Mouse (Mus musculus): ENCODE measurements at regions not wholly inside any gene's neighbourhood (a gene's known extent, or its start where the extent isn't known, plus 50 kb on each side); places are given as distances from the start of the nearest gene placed in this dataset.

GRCm38 (mm10) chr16:53073856-53074568 is 620.1 kb upstream of the Alcam start:
- ATAC-seq (ENCODE audit: insufficient number of reproducible peaks, low FRiP score, low TSS enrichment, low read depth), result no peak
- no peak overlapping the region for H3K4me3 ChIP-seq (ENCODE audit: low read depth, low read length)
- H3K27ac ChIP-seq (replicated peaks; ENCODE audit: low read depth, low read length), result no peak overlapping the region
- no peak overlapping the region for H3K4me2 ChIP-seq (ENCODE audit: low read depth, severe bottlenecking)
- DNase-seq (ENCODE audit: low spot score), result no peak
- H3K27me3 ChIP-seq (ENCODE audit: control insufficient read depth, insufficient read depth, low read length), result no peaks in the 10 kb centered on the region
- H3K9me3 ChIP-seq (ENCODE audit: control insufficient read depth, low read length), result no peaks in the 10 kb centered on the region
- 74% methylated on average over 6 of the region's 6 CpGs for WGBS
- H3K9ac ChIP-seq (ENCODE audit: low read length), result no peak overlapping the region
- H3K36me3 ChIP-seq (ENCODE audit: control insufficient read depth, insufficient read depth, low read length), result no peaks in the 10 kb centered on the region
- H3K4me1 ChIP-seq (ENCODE audit: control insufficient read depth, insufficient read depth, low read length), result no peaks in the 10 kb centered on the region

DNA sequence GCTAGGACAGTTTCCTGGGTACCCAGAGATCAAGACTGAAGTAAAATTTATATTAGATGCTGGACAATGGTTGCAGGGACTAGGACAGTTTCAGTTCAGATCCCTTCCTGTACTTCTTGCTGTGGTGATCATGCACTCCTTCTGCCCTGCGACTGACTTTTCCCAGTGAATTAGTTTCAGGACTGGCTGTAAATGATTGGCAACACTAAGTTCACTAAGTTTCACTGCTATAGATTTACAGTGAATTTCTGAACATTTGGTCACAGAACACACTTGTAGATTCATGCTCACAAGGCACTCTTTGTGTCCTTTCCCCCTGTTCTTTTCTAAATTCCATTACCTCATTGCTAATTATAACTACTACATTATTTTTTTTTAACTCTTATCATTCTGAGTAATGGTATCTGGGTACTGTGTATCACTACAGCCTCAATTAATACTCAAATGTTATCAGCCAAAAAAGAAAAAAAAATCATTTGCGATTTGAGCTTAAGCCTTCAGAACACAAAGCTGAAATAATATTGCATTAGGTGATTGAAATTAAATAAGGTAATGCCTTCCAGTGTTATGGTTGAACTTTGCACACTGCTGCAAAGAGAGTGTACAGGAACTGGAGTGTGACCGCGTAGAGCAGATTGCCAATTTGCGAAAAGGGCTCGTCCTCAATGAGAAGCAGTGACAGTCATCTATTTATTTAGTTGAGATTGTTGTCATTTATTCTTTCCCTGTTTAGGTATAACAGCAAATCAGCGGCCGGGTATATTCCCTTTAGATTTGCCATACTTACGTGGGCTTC is 618.2 kb upstream of the Alcam start:
- Histone ChIP-seq H3K9ac (ENCODE audit: low read length) (no peak overlapping the region), H3K27ac (replicated peaks; ENCODE audit: low read depth, low read length) (no peak overlapping the region), H3K36me3 (ENCODE audit: control insufficient read depth, insufficient read depth, low read length) (no peaks in the 10 kb centered on the region), H3K9me3 (ENCODE audit: control insufficient read depth, low read length) (no peaks in the 10 kb centered on the region), H3K27me3 (ENCODE audit: control insufficient read depth, insufficient read depth, low read length) (no peaks in the 10 kb centered on the region), H3K4me2 (ENCODE audit: low read depth, severe bottlenecking) (no peak overlapping the region), H3K4me1 (ENCODE audit: control insufficient read depth, insufficient read depth, low read length) (no peaks in the 10 kb centered on the region), H3K4me3 (ENCODE audit: low read depth, low read length) (no peak overlapping the region)
- DNase-seq (ENCODE audit: low spot score) (no peak), ATAC-seq (ENCODE audit: insufficient number of reproducible peaks, low FRiP score, low TSS enrichment, low read depth) (no peak)
- whole genome bisulfite sequencing, result 93% methylated on average over 9 of the region's 9 CpGs

DNA sequence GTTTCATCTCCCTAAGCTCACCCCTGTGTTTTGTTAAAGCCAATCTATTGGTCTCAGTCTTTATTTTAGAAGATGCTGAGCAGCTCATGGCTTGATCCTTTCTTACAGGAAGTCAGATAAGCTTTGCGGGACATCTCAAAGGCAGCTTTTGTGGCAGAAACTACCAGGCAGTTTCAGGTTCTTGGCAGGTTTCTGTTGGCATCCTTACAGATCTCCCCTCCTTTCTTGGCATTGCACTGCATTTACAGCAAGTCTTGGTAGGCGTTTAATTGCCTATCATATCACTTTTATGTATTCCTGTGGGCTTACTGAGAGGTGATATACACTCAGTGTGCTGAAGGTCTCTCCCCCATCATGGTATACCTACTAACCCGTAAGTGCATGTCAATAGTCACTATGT is 610.3 kb upstream of the Alcam start:
- 90% methylated on average over 3 of the region's 3 CpGs for WGBS
- no peak overlapping the region for H3K4me2 ChIP-seq (ENCODE audit: low read depth, severe bottlenecking)
- no peaks in the 10 kb centered on the region for H3K36me3 ChIP-seq (ENCODE audit: control insufficient read depth, insufficient read depth, low read length)
- DNase-seq (ENCODE audit: low spot score) (no peak), ATAC-seq (ENCODE audit: insufficient number of reproducible peaks, low FRiP score, low TSS enrichment, low read depth) (no peak)
- no peaks in the 10 kb centered on the region for H3K4me1 ChIP-seq (ENCODE audit: control insufficient read depth, insufficient read depth, low read length)
- no peak overlapping the region for H3K4me3 ChIP-seq (ENCODE audit: low read depth, low read length)
- no peak overlapping the region for H3K9ac ChIP-seq (ENCODE audit: low read length)
- H3K27me3 ChIP-seq (ENCODE audit: control insufficient read depth, insufficient read depth, low read length), result no peaks in the 10 kb centered on the region
- no peaks in the 10 kb centered on the region for H3K9me3 ChIP-seq (ENCODE audit: control insufficient read depth, low read length)
- H3K27ac ChIP-seq (replicated peaks; ENCODE audit: low read depth, low read length), result no peak overlapping the region

- Histone ChIP-seq H3K4me2 (ENCODE audit: low read depth, severe bottlenecking) (no peak overlapping the region), H3K4me3 (ENCODE audit: low read depth, low read length) (no peak overlapping the region), H3K4me1 (ENCODE audit: control insufficient read depth, insufficient read depth, low read length) (no peaks in the 10 kb centered on the region), H3K27me3 (ENCODE audit: control insufficient read depth, insufficient read depth, low read length) (no peaks in the 10 kb centered on the region), H3K36me3 (ENCODE audit: control insufficient read depth, insufficient read depth, low read length) (no peaks in the 10 kb centered on the region), H3K9ac (ENCODE audit: low read length) (no peak overlapping the region), H3K9me3 (ENCODE audit: control insufficient read depth, low read length) (no peaks in the 10 kb centered on the region), H3K27ac (replicated peaks; ENCODE audit: low read depth, low read length) (no peak overlapping the region)
- DNase-seq (ENCODE audit: low spot score) (no peak), ATAC-seq (ENCODE audit: insufficient number of reproducible peaks, low FRiP score, low TSS enrichment, low read depth) (no peak)
- WGBS, result 80% methylated on average over 5 of the region's 5 CpGs
These were observed 609.2 kb upstream of the Alcam start for GRCm38 (mm10) chr16:53063061-53063460.

DNA sequence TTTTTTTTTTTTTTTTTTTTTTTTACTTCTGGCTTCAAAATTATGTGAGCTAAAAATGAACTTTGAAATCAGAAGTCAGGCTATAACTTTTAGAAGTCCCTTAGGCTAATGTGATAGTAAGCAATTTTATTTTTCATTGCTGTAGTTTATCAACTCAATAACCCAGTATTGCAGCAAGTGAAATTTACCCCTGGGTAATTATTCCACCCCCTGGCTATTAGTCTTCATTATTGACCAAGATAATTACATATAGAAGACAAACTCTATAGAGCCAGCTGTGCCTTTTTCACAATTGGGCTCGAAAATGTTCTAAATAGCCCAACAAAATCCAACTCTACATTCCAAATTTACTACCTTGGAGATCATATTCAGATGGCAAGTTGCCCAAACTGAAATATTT is 572.2 kb upstream of the Alcam start:
- Histone ChIP-seq H3K4me2 (ENCODE audit: low read depth, severe bottlenecking) (no peak overlapping the region), H3K27ac (replicated peaks; ENCODE audit: low read depth, low read length) (no peak overlapping the region), H3K9me3 (ENCODE audit: control insufficient read depth, low read length) (no peaks in the 10 kb centered on the region), H3K4me1 (ENCODE audit: control insufficient read depth, insufficient read depth, low read length) (no peaks in the 10 kb centered on the region), H3K27me3 (ENCODE audit: control insufficient read depth, insufficient read depth, low read length) (no peaks in the 10 kb centered on the region), H3K9ac (ENCODE audit: low read length) (no peak overlapping the region), H3K4me3 (ENCODE audit: low read depth, low read length) (no peak overlapping the region), H3K36me3 (ENCODE audit: control insufficient read depth, insufficient read depth, low read length) (no peaks in the 10 kb centered on the region)
- ATAC-seq (ENCODE audit: insufficient number of reproducible peaks, low FRiP score, low TSS enrichment, low read depth) (no peak), DNase-seq (ENCODE audit: low spot score) (no peak)
- WGBS, result 70% methylated on average over 1 of the region's 1 CpGs

- DNase-seq (ENCODE audit: low spot score), result no peak
- ATAC-seq (ENCODE audit: insufficient number of reproducible peaks, low FRiP score, low TSS enrichment, low read depth), result no peak
- H3K4me3 ChIP-seq (ENCODE audit: low read depth, low read length), result no peak overlapping the region
- H3K36me3 ChIP-seq (ENCODE audit: control insufficient read depth, insufficient read depth, low read length), result no peaks in the 10 kb centered on the region
- 75% methylated on average over 1 of the region's 1 CpGs for WGBS
- H3K9me3 ChIP-seq (ENCODE audit: control insufficient read depth, low read length), result no peaks in the 10 kb centered on the region
- no peak overlapping the region for H3K4me2 ChIP-seq (ENCODE audit: low read depth, severe bottlenecking)
- H3K27me3 ChIP-seq (ENCODE audit: control insufficient read depth, insufficient read depth, low read length), result no peaks in the 10 kb centered on the region
- no peak overlapping the region for H3K9ac ChIP-seq (ENCODE audit: low read length)
- no peak overlapping the region for H3K27ac ChIP-seq (replicated peaks; ENCODE audit: low read depth, low read length)
- no peaks in the 10 kb centered on the region for H3K4me1 ChIP-seq (ENCODE audit: control insufficient read depth, insufficient read depth, low read length)
These were observed 558.0 kb upstream of the Alcam start for GRCm38 (mm10) chr16:53011847-53012246.

DNA sequence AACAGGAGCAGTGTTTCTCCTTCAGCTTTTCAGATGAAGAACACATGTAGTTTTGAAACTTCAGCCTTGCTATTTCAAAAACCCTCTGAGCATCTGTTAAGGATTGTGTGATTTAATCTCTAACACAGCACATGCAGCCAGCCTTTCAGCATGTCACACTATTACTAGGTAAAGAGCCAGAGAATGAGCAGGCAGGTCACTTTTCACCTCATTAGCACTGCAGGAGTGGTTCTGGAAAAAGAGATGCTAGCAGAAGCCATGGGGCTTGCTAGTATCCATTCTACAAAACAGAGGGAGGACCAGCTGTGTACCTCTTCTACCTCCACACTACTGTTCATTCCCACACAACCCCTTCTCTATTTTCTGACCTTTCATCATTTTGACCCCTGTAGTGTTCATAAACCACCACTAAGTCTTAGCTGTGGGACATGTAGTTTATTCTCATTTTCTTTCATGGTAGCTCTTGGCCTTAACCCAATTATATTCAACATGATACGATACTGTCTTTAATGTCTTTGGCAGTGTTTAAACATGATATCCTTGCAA is 535.1 kb upstream of the Alcam start:
- Histone ChIP-seq H3K9ac (ENCODE audit: low read length) (no peak overlapping the region), H3K4me3 (ENCODE audit: low read depth, low read length) (no peak overlapping the region), H3K9me3 (ENCODE audit: control insufficient read depth, low read length) (no peaks in the 10 kb centered on the region), H3K27me3 (ENCODE audit: control insufficient read depth, insufficient read depth, low read length) (no peaks in the 10 kb centered on the region), H3K4me2 (ENCODE audit: low read depth, severe bottlenecking) (no peak overlapping the region), H3K27ac (replicated peaks; ENCODE audit: low read depth, low read length) (no peak overlapping the region), H3K4me1 (ENCODE audit: control insufficient read depth, insufficient read depth, low read length) (no peaks in the 10 kb centered on the region), H3K36me3 (ENCODE audit: control insufficient read depth, insufficient read depth, low read length) (no peaks in the 10 kb centered on the region)
- DNase-seq (ENCODE audit: low spot score), result peak; percentile 60
- WGBS, result 47% methylated on average over 1 of the region's 1 CpGs
- peak; percentile 86 for ATAC-seq (ENCODE audit: insufficient number of reproducible peaks, low FRiP score, low TSS enrichment, low read depth)

GRCm38 (mm10) chr16:52984336-52984735 is 530.5 kb upstream of the Alcam start:
- H3K27ac ChIP-seq (replicated peaks; ENCODE audit: low read depth, low read length), result no peak overlapping the region
- no peaks in the 10 kb centered on the region for H3K36me3 ChIP-seq (ENCODE audit: control insufficient read depth, insufficient read depth, low read length)
- DNase-seq (ENCODE audit: low spot score) (no peak), ATAC-seq (ENCODE audit: insufficient number of reproducible peaks, low FRiP score, low TSS enrichment, low read depth) (no peak)
- 48% methylated on average over 1 of the region's 1 CpGs for WGBS
- H3K27me3 ChIP-seq (ENCODE audit: control insufficient read depth, insufficient read depth, low read length), result no peaks in the 10 kb centered on the region
- H3K9ac ChIP-seq (ENCODE audit: low read length), result no peak overlapping the region
- H3K4me3 ChIP-seq (ENCODE audit: low read depth, low read length), result no peak overlapping the region
- no peaks in the 10 kb centered on the region for H3K4me1 ChIP-seq (ENCODE audit: control insufficient read depth, insufficient read depth, low read length)
- no peaks in the 10 kb centered on the region for H3K9me3 ChIP-seq (ENCODE audit: control insufficient read depth, low read length)
- no peak overlapping the region for H3K4me2 ChIP-seq (ENCODE audit: low read depth, severe bottlenecking)
